Mouse (Mus musculus) granulocyte monocyte progenitor cell, adult 5-6 weeks (primary cell): ENCODE measurements around the gene Mrpl1. TPM values are rescaled to one million over a fixed set of nuclear protein-coding genes. Genes with fewer than 3 reads are reported as not detected.

ENCODE experiments used
- ATAC-seq: replicated peaks from 2 replicates; pipeline ENCODE4 v1.8.0; 2016; ENCODE audit warnings: mild to moderate bottlenecking, moderate TSS enrichment, inconsistent platforms; ENCODE audit not compliant: poor library complexity, severe bottlenecking
- total RNA-seq, 2 experiments: library from RNA; stranded (forward) in 1 of 2; stranded (reverse) in 1 of 2; fragments of 200-712, 200-1000 nt in 1 of 2; fragments of >200 nt in 1 of 2; fragmentation: Nextera tagmentation in 1 of 2; gene quantifications; 2 replicates each; pipeline ENCODE4 v1.2.3; 2014 to 2017

The Mrpl1 gene
- total RNA-seq (2014; fragmentation: Nextera tagmentation) (22.2 and 22.6 TPM in 2 replicates), total RNA-seq (2017) (51.1 and 57.3 TPM in 2 replicates)

GRCm38 (mm10) chr5:96209459-96209858 is at the start of gene Mrpl1:
Gene Mrpl1, plus strand, starts transcription at chr5:96209493.
- ATAC-seq: peak; percentile 62

- ATAC-seq: peak; percentile 49
Observed at GRCm38 (mm10) chr5:96160467-96161262, 48.6 kb upstream of the Mrpl1 start.

- ATAC-seq: no peak
Observed at GRCm38 (mm10) chr5:96161263-96161577, 48.1 kb upstream of the Mrpl1 start.

- peak; percentile 5 for ATAC-seq
Observed at GRCm38 (mm10) chr5:96161578-96162398, 47.5 kb upstream of the Mrpl1 start.

GRCm38 (mm10) chr5:96162399-96163331 is 46.6 kb upstream of the Mrpl1 start:
- peak; percentile 57 for ATAC-seq

- no peak for ATAC-seq
Observed at GRCm38 (mm10) chr5:96163396-96164020, 45.8 kb upstream of the Mrpl1 start.

GRCm38 (mm10) chr5:96164021-96164411 is 45.3 kb upstream of the Mrpl1 start, which contains the start of gene Cnot6l:
Gene Cnot6l, minus strand, starts transcription at chr5:96164171.
- peak; percentile 39 for ATAC-seq

GRCm38 (mm10) chr5:96166761-96167160 is 42.5 kb upstream of the Mrpl1 start:
- no peak for ATAC-seq

- ATAC-seq: no peak
Observed at GRCm38 (mm10) chr5:96170443-96170842, 38.9 kb upstream of the Mrpl1 start.

- no peak for ATAC-seq
Observed at GRCm38 (mm10) chr5:96171765-96172164, 37.5 kb upstream of the Mrpl1 start.

- no peak for ATAC-seq
Observed at GRCm38 (mm10) chr5:96176121-96176520, 33.2 kb upstream of the Mrpl1 start.

- peak; percentile 100 for ATAC-seq
Observed at GRCm38 (mm10) chr5:96176879-96177358, 32.4 kb upstream of the Mrpl1 start.

GRCm38 (mm10) chr5:96183211-96183610 is 26.1 kb upstream of the Mrpl1 start:
- ATAC-seq: no peak

GRCm38 (mm10) chr5:96183987-96184386 is 25.3 kb upstream of the Mrpl1 start:
- ATAC-seq: no peak

GRCm38 (mm10) chr5:96189761-96190160 is 19.5 kb upstream of the Mrpl1 start:
- ATAC-seq: no peak

- no peak for ATAC-seq
Observed at GRCm38 (mm10) chr5:96191251-96191650, 18.0 kb upstream of the Mrpl1 start.

- no peak for ATAC-seq
Observed at GRCm38 (mm10) chr5:96196547-96197052, 12.7 kb upstream of the Mrpl1 start.

GRCm38 (mm10) chr5:96198271-96198670 is 11.0 kb upstream of the Mrpl1 start:
- ATAC-seq: no peak

GRCm38 (mm10) chr5:96200269-96200668 is 9.0 kb upstream of the Mrpl1 start:
- no peak for ATAC-seq
